Mouse (Mus musculus) G1E-ER4 (cell line): ENCODE measurements around the gene Ypel2. TPM values are rescaled to one million over a fixed set of nuclear protein-coding genes. Genes with fewer than 3 reads are reported as not detected.

Experiments used
- GATA1 ChIP-seq: IDR thresholded peaks from one replicate; pipeline ENCODE4 v1.8.0; 2012; ENCODE audit warnings: low read length, inconsistent platforms
- polyA plus RNA-seq: library from polyadenylated mRNA; stranded (reverse); fragments of >175 nt; gene quantifications from 2 replicates; pipeline ENCODE4 v1.2.3, GENCODE M21; 2012

Gene Ypel2
- polyA plus RNA-seq, 1 experiment = 3.1 TPM

DNA sequence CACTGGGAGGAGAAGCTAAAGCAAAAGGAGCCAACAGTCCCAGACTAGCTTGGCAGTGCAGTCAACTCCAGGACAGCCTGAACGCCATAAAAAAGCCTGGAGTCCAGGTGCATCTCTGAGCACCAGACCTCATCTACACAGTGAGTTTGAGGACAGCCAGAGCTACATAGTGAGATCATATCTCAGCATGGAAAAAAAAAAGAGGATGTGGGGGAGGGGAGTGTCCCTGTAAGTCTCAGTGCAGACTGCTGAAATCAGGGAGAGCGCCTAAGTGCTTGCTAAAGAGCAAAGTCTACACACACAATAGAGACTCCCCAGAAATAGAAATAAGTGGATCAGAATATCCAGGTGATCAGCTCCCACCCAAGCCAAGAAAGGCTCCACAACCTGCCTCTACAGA, 37.1 kb downstream of the Ypel2 start:
- TF ChIP-seq GATA1 = no peak

DNA sequence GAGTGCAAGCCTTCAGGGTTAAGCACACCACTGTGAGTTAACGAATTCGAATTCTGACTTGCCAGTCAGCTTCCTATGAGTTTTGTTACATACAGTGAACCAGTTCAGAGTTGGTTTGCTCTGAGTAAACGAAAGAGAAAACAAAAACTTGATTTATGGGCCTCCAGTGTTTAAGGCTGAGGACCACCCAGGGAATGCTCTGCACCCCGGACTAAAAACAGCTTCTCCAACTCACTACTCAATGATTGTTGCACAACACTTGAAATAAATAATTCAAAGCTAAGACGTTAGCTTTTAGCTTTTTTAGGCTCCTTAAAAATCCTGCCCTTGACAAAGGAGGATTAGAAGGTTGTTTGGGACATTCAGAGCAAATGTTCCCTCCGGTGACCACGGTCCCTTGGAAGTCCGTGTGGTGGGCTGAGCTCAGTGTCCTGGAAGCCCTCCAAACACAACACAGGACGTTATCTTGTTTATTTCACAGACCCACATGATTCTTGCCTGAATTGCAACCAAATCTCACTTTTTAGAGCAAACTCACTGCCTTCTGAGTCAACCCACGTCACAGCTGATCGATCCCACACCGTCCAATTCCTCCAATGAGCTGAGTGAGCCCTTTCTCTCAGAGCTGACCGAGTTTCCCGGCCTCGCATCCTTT, 38.8 kb downstream of the Ypel2 start:
- no peak for TF ChIP-seq GATA1

DNA sequence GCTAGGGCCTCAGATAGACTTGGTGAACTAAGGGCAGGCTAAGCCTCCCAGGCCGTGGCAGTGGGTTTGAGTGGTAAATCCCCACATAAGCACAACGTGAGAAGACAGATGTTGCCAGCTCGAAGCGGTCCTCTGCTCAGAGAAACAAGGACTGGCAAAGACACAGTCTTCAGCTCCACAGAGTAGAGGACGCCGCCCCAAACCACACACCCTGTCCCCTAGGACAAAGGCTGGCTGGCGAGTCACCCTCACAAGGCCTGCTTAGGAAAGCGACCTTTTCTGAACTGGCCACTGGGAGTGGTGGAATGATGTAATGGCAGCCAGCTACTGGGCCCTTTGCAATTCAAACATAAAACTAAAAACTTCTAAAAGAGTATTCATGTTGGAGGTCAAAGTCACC, 40.4 kb downstream of the Ypel2 start:
- TF ChIP-seq GATA1 = no peak

DNA sequence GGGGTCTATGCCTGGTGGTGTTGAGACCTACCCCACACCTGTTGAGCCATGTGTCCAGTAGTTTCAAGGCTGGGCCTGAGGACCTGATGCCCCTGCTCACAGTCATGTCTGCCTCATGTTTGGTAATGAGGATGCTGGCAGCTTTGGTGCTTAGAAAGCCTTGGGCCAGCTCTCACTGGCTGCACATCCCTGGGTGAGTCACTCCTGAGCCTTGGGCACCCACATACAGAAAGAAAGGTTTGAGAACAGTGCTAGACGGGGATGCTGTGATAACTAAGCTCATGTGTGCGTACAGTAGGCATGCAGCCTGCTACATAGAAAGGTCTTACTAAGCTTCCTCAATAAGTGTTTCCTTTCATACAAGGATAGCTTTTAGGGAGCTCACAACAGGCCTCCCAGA, 40.8 kb downstream of the Ypel2 start:
- TF ChIP-seq GATA1 = no peak

DNA sequence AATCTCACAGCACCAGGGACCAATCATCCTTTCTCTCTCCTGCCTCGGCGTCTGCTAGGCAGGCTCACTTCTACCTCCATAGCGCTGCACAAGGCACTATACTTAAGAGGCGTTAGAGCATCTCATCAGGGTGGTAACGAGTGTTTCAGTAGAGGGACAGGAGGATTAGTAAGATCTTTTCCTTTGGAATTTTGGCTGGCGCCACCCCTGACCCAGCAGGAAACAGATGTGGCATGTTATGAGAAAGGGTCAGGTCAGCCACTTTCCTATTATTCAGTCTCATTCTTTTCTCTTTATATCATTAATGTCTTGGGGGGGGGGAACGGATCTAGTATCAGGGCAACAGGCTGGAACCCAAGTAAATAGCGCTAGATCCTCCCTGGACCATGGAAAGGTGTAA, 41.8 kb downstream of the Ypel2 start:
- no peak for TF ChIP-seq GATA1

DNA sequence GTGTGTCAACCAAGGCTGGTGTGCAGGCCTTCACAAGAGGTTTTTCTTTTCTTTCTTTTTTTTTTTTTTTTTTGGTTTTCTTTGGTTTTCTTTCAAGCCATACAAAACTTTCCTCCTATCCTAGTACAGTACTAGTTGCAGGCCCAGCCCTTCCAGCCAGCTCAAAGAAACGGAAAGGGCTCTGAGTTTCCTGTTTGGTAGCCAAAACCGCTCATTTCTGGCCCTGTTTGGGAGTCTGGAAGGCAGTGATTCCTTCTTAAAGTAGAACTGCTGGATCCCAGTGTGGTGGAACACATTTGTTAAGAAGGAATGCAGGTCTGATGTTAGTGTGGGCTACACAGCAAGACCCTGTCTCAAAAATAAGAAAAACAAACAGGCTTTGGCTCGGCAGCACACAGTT, 43.0 kb downstream of the Ypel2 start:
- no peak for TF ChIP-seq GATA1

DNA sequence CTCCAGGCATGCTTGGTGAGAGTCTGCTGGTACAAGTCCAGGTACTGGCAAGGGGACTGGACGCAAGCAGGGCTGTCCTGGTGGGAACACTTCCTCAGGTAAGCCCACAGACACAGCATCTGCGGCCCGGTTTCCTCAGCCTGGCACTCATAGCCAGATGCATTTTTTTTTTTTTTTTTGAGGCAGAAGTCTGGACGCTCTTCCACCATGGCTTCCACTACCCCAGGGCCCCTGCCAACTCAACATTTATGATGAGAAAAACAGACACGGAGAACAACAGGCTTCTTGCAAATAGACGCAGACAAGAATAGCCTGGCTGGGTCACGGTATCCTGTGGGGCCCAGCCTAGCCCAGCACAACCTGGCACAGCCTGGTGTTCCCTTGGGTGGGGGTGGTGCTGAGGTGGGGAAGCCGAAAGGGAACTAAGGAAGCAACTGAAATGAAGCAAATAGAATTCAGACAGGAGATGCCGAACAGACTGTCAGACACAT, 43.5 kb downstream of the Ypel2 start:
- TF ChIP-seq GATA1 = no peak

DNA sequence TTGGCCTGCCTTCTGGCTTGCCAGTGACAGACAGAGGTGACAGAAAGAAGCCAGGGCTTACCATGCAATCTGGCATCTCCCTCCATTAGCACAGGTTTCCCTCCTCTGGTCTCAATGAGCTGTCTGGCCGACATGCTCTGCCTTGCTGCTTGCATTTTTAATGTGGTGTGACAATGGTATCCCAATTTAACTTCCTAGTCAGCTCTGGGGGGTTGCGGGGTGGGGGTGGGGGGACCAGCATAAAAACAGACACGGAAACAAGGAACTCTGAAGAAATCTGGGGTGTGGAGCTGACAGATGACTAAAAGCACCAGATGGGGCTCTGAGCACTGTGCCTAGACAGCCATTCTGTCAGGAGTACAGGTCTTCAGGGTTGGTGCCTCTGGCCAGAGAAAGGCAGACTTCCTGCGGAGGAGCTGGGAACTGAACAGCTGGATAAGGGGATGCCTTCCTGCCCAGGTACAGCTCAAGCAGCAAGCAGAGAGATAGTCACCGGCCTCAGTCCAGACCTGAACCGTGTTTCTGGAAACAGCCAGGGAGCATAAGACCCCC, 46.8 kb downstream of the Ypel2 start:
- no peak for TF ChIP-seq GATA1

DNA sequence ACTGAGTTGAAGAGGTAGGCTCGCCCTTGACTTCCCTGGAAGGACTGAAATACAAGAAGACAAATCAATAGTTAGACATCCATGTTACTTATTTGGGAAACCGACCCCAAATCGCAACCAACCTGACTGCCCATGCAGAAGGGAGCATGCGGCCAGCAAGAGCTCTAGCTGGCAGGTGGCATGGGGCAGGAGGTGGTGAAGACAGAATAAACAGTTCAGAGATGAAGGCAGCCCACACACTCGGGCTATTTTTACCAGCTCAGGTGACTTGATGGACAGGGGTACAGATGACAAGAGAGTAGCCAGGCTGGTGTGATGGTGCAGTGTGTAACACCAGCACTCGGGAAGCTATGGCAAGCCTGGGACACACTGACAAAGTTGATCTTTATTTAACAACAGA, 47.6 kb downstream of the Ypel2 start:
- no peak for TF ChIP-seq GATA1

DNA sequence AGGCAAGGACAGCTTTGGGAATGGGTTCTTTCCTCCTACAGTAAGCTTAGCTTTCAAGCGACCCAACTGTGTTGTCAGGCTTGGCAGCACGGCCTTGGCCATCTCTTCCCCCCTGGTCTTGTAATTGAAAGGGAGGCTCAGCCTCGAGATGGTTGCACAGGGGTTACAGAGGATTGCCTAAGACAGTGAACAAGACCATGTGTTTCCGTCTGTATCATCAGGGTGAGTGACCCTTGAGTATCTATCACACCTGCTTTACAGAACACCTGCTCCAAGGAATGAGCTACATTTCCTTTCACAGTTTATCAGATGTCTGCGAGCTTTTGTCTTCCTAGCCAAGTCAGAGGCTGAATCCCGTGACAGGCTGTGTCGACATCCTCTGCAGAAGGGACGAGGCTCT, 48.4 kb downstream of the Ypel2 start:
- TF ChIP-seq GATA1 = no peak

DNA sequence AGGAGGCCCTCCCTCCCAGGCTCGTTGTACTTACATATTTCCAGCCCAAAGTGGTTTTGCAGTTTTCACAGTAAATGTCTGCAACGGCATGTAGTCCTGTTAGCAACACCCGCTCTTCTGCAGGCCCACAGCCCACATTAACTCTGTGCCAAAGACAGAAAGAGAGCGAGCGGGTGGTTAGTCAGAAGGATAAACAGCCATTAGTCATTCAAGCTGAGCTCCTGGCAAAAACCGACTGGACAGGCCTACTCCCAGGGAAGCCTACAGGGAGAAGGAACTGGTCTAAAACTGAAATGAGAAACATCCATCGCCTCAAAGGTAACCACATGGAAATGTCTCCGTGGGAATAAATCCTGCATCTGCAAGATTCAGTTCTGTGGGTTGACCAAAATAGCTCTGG, 49.0 kb downstream of the Ypel2 start:
- no peak for TF ChIP-seq GATA1

DNA sequence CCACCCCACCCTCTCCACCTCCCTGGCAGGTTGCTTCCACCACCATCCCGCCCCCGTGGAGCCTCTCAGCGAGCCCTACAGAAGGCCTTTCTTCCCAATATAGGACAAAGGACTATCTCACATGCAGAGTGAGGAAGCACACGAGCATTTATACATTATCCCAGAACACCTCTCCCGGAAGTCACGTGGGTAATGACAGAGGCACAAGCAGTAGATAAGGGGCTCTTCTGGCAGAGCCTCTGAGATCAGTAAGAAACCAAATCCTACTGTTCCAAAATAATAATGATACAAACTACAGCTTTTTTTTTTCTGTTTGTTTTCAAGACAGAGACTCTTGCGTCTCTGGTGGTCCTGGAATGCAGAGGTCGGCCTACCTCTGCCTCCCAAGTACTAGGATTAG, 51.6 kb downstream of the Ypel2 start:
- no peak for TF ChIP-seq GATA1

DNA sequence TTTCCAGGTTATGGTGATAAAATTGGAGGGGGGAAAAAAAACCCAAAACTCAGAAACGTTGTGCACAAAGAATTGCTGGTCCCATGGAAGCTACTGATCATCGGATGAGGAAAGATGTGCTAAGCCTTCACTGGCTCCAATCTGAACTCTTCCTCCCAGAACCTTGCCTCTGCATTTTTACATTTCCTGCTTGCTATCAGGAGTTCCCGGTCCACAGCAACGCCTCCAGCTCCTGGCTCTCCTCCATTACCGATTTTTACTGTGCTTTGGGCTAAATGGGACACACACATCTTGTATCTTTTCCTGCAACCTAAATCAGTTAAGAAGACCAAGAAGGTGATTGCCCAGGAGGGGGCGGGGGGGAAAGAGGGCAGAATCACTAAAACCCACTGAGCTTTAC, 54.0 kb downstream of the Ypel2 start:
- no peak for TF ChIP-seq GATA1

DNA sequence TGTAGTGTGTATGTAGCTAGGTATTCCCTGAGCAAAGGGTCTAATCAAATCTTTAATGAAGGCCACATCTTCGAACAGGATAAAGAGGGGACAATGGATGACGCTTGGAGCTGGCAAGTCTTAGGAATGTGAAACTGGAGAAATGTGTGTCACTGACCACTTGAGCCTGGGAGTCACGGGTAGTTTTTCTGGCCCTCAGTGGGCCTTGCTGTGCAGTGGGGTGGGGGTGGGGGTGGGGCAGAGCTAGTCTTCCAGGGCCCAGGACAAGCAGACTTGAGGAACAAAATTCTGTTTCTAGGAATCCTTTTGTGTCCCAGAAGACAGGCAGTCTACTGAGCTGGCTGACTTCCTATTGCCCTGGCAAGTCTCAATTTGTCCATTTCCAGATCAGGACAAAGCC, 55.0 kb downstream of the Ypel2 start:
- TF ChIP-seq GATA1 = no peak

DNA sequence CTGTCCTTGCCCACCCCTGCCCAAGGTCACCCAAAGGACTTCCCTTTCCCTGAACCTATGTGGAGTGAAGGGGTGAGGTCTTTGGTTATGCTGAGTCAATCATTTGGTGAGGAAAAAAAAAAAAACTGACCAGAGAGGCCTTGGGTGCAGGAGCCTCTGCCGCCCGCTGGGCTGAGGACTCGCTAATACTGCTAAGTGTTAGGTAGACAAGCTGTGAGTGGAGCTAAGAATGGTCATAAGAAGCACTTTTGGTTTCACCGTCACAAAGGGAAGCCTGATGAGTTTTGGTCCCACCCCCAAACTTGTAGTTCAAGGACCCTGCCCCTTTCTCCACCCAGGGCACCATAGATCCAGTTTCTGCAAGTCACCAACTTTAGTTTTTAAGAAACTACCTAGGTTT, 55.4 kb downstream of the Ypel2 start:
- TF ChIP-seq GATA1 = no peak

DNA sequence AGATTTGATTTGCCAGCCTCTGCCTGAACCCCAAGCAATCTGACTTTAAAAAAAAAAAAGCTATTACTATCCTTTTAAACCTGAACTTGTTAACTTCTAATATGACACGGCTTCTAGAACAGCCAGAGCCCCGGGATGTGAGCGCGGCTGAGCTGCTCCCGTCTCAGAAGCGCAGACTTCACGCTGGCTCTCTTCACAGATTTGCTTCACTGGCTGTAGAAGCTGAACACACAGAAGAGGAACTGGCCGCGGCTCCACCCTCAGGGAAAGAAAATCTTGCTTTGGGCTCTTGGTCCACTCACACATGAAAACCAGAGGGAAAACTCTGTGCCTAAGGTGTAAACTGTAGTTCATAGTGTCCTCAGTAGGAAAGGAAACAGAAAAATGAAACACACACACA, 56.6 kb downstream of the Ypel2 start:
- no peak for TF ChIP-seq GATA1

DNA sequence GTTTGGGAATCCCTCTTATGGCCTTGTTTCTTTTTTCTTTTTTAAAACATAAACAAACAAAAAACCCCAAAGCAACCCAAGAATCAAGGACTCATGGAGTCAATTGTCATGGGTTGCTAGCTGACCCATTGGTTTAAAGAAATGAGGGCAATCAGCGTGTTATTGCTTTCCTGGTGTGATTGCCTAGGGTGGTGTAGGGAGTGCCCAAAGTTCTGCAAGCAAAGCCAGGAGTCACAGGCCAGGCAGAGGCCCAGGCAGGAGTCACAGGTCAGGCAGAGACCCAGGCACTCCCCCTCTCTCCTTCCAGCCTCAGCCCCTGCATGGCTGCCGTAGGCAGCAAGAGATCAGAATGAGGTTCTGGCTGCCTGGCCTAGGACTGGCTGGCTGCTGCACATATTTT, 58.6 kb downstream of the Ypel2 start:
- TF ChIP-seq GATA1 = no peak

DNA sequence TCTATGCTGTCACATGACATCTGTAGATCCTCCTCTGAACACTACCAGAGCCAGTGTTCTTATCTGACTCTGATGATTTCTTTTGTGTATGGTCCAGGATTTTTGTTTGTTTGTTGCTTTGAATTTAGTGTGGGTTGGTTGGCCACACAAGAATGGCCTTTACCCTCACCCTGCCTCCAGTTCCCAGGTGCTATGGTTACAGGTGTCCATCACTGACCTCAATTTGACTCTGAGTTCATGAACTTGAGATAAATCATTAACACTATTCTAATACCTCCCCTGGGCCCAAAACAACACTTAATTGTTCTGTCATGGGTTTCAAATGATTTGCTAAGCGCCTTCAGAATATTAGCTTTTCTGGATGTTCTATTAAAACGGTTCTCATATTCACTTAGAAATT, 61.3 kb downstream of the Ypel2 start:
- no peak for TF ChIP-seq GATA1
